Mouse (Mus musculus): ENCODE results near the gene Hoxd4. TPM values are rescaled to one million over a fixed set of nuclear protein-coding genes. Genes with fewer than 3 reads are reported as not detected.
A peak's percentile ranks its signal among the peaks of the same experiment; 100 is the strongest.

Hoxd4 gene
- polyA plus RNA-seq, 1 experiment from 2014 or later = not detected

GRCm38 (mm10) chr2:74704999-74705466, 6.7 kb upstream of the Hoxd4 start:
- DNase-seq (ENCODE audit: low spot score) = no peak

- no peak for DNase-seq (ENCODE audit: low spot score)
Measured at GRCm38 (mm10) chr2:74705467-74706089, 6.2 kb upstream of the Hoxd4 start.

- DNase-seq (ENCODE audit: low spot score) = no peak
Measured at GRCm38 (mm10) chr2:74706393-74706960, 5.3 kb upstream of the Hoxd4 start.

GRCm38 (mm10) chr2:74707599-74707998, 4.1 kb upstream of the Hoxd4 start:
- DNase-seq (ENCODE audit: low spot score) = no peak

- no peak for DNase-seq (ENCODE audit: low spot score)
Measured at GRCm38 (mm10) chr2:74708676-74709075, 3.1 kb upstream of the Hoxd4 start.

GRCm38 (mm10) chr2:74709465-74710419, 2.0 kb upstream of the Hoxd4 start:
- no peak for DNase-seq (ENCODE audit: low spot score)

- DNase-seq (ENCODE audit: low spot score) = no peak
Measured at GRCm38 (mm10) chr2:74710929-74711543, 693 bp upstream of the Hoxd4 start.

- DNase-seq (ENCODE audit: low spot score) = no peak
Measured at GRCm38 (mm10) chr2:74713239-74714150, 1.8 kb downstream of the Hoxd4 start.

- DNase-seq (ENCODE audit: low spot score) = no peak
Measured at GRCm38 (mm10) chr2:74714156-74714789, 2.5 kb downstream of the Hoxd4 start.

- DNase-seq (ENCODE audit: low spot score) = no peak
Measured at GRCm38 (mm10) chr2:74714881-74715280, 3.2 kb downstream of the Hoxd4 start.

- peak; percentile 87 for DNase-seq (ENCODE audit: low spot score)
Measured at GRCm38 (mm10) chr2:74715504-74716241, 3.9 kb downstream of the Hoxd4 start.

- no peak for DNase-seq (ENCODE audit: low spot score)
Measured at GRCm38 (mm10) chr2:74720384-74720783, 8.7 kb downstream of the Hoxd4 start.

GRCm38 (mm10) chr2:74720955-74721491, 9.3 kb downstream of the Hoxd4 start:
- DNase-seq (ENCODE audit: low spot score) = no peak

GRCm38 (mm10) chr2:74721882-74722281, 10.2 kb downstream of the Hoxd4 start:
- no peak for DNase-seq (ENCODE audit: low spot score)

GRCm38 (mm10) chr2:74722949-74723348, 11.2 kb downstream of the Hoxd4 start:
- no peak for DNase-seq (ENCODE audit: low spot score)

- no peak for DNase-seq (ENCODE audit: low spot score)
Measured at GRCm38 (mm10) chr2:74724244-74725015, 12.7 kb downstream of the Hoxd4 start.

GRCm38 (mm10) chr2:74725171-74725570, 13.4 kb downstream of the Hoxd4 start:
- DNase-seq (ENCODE audit: low spot score) = no peak

GRCm38 (mm10) chr2:74726551-74726950, 14.8 kb downstream of the Hoxd4 start, which contains the start of gene Gm28230:
Gene Gm28230 (plus strand): TSS chr2:74726728.
- no peak for DNase-seq (ENCODE audit: low spot score)

Data from thymus, postnatal 0 days (tissue).